Mouse (Mus musculus) liver, adult 2 months (tissue): ENCODE measurements around the gene Ccnyl1. TPM values are rescaled to one million over a fixed set of nuclear protein-coding genes. Genes with fewer than 3 reads are reported as not detected.

Source experiments
- DNase-seq: peaks from one replicate; pipeline ENCODE4 v3.0.0-alpha.2; 2011; ENCODE audit warnings: low read depth, low spot score; ENCODE audit errors: extremely low read depth
- H3K27ac ChIP-seq: fragments of 200-500 bp; replicated peaks from 2 replicates; pipeline ENCODE4 v1.5.1; 2012; ENCODE audit warnings: low read depth, mild to moderate bottlenecking, control low read depth, inconsistent platforms, low read length; ENCODE audit not compliant: insufficient read depth
- H3K27me3 ChIP-seq: fragments of 200-500 bp; 2 replicates; pipeline ENCODE4 v1.6.1; 2012; ENCODE audit warnings: mild to moderate bottlenecking, moderate library complexity, low read length, inconsistent platforms; ENCODE audit not compliant: control insufficient read depth, insufficient read depth
- H3K36me3 ChIP-seq: fragments of 200-500 bp; 2 replicates; pipeline ENCODE4 v1.6.1; 2012; ENCODE audit warnings: low read length, inconsistent platforms; ENCODE audit not compliant: control insufficient read depth, insufficient read depth
- H3K4me1 ChIP-seq: fragments of 200-500 bp; 2 replicates; pipeline ENCODE4 v1.6.1; 2011; ENCODE audit warnings: low read length; ENCODE audit not compliant: control insufficient read depth, insufficient read depth
- H3K4me3 ChIP-seq: fragments of 200-500 bp; 2 replicates; pipeline ENCODE4 v1.5.1; 2011; ENCODE audit warnings: low read depth, mild to moderate bottlenecking, control low read depth, low read length, moderate library complexity; ENCODE audit not compliant: insufficient read depth
- H3K79me2 ChIP-seq: fragments of 200-500 bp; 2 replicates; pipeline ENCODE4 v1.6.1; 2012; ENCODE audit warnings: inconsistent platforms, mild to moderate bottlenecking, low read length, moderate library complexity; ENCODE audit not compliant: control insufficient read depth, insufficient read depth
- H3K9ac ChIP-seq: fragments of 200-500 bp; 2 replicates; pipeline ENCODE4 v1.6.1; 2012; ENCODE audit warnings: low read depth, mild to moderate bottlenecking, control low read depth, inconsistent platforms, low read length
- CTCF ChIP-seq: fragments of 200-500 bp; IDR thresholded peaks from 2 replicates; pipeline ENCODE4 v1.5.1; 2011; ENCODE audit warnings: low read depth, low read length, control low read depth
- POLR2A ChIP-seq: fragments of 200-500 bp; IDR thresholded peaks from 2 replicates; pipeline ENCODE4 v1.6.1; 2011; ENCODE audit warnings: low read length, control low read depth; ENCODE audit not compliant: insufficient read depth; ENCODE audit errors: extremely low read depth
- WGBS: fragments of 180-500 bp; shearing (Covaris S2); methylation state at CpG from one replicate; pipeline ENCODE4 v1.1.7; 2018; 5-methylcytosine and 5-hydroxymethylcytosine counted together
- polyA plus RNA-seq: library from polyadenylated mRNA; depleted of rRNA; stranded (reverse); fragments of >200 nt; gene quantifications from 2 replicates; pipeline ENCODE4 v1.2.3, GENCODE M21; 2012
- total RNA-seq: library from RNA; depleted of rRNA; stranded (reverse); fragments of >200 nt; gene quantifications from 2 replicates; pipeline ENCODE4 v1.2.3, GENCODE M21; 2014

Gene Ccnyl1
- total and polyA plus RNA-seq, 2 experiments = 3.9 to 5.8 TPM

DNA sequence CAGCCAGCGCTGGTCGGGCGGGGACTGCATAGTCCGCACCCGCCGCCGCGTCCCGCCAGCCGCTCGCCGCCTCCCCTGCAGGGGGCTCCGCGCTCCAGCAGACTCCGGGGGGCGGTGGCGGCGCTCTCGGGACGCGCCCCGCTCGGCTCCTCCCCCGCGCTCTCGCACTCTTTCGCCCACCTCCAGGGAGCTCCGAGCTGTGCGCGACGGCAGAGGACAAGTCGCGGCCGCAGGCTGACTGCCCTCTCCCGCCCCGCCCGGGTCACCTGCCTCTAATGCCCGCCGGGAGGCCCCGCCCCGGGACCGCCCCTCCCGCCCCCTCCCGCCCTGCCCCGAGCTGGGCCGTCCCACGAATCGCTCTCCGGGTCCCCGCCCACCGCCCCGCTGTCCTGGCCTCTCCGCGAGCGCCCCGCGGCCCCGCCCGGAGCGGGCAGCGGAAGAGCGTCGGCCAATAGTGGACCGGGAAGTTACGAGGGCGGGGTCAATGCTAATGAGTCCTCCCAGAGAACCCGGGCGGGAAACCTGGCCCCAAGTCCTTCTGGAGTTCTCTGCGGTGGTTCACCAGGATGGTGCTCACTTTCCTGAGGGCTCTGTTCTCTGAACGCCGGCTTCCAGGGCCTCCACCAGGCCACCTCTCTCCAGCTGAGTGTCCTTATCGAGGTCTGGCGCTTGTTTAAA lies 47.4 kb downstream of the Ccnyl1 start, which contains the start of gene Fzd5:
Gene Fzd5, minus strand, starts transcription at position 250 of the 678 bp plus-strand sequence.
- peak; percentile 91 for DNase-seq
- TF ChIP-seq CTCF (peak; percentile 31; the same call in 1 of the 2 replicates), POLR2A (peak; percentile 98)
- Histone ChIP-seq H3K27me3 (no peaks in the 10 kb centered on the region), H3K27ac (peak within 1 kb of the TSS; percentile 86), H3K79me2 (peaks cover 15% of the 10 kb centered on the region), H3K9ac (peak within 1 kb of the TSS; percentile 98), H3K36me3 (no peaks in the 10 kb centered on the region), H3K4me3 (peak within 1 kb of the TSS; percentile 95), H3K4me1 (peaks cover 13% of the 10 kb centered on the region)
- 1% methylated on average over 72 of the region's 73 CpGs for WGBS

DNA sequence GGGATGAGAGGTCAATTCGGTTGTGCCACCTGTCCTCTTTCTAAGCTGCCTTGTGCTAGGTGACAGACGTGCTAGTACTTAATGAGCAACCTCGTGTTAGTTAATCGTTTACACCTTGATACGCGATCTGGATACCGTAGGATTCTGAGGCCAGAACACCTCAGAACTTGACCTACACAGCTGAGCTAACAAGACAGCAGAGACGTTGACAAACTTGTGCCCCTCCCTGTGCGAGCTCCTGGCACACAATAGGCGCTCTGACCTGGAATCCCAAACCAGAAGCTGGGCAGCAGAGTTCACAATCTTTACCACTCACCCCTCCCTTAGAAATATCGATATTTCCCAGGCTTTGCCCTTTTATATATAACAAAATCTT lies 47.9 kb downstream of the Ccnyl1 start:
- 0% methylated on average over 11 of the region's 11 CpGs for WGBS
- peak; percentile 97 for DNase-seq
- no peaks in the 10 kb centered on the region for H3K36me3 ChIP-seq
- H3K4me1 ChIP-seq = peaks cover 13% of the 10 kb centered on the region
- H3K27me3 ChIP-seq = no peaks in the 10 kb centered on the region
- peak overlapping the region; percentile 86 for H3K27ac ChIP-seq
- peak overlapping the region; percentile 16 for H3K4me3 ChIP-seq
- peaks cover 15% of the 10 kb centered on the region for H3K79me2 ChIP-seq
- no peak for TF ChIP-seq CTCF
- TF ChIP-seq POLR2A = no peak
- H3K9ac ChIP-seq = peak overlapping the region; percentile 57

DNA sequence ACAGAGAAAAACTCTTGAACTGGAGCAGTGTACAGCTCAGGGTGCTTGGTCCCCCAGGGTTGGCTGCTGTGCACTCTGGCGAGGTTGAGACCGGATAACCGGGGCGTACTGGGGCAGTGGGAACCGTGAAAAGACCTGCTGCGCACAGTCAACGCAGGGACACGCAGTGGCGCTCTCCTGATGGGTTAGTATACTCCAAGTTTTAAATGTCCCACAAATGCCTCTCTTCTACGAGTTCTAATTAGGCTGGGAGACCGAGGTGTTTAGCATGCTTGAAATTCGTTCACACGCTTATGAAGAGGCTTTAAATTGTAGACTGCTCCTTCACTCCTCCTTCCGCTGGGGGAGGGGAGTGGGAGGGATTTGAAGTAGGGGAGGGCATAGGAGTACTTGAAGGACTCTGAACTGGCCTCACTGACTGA lies 48.4 kb downstream of the Ccnyl1 start:
- H3K4me3 ChIP-seq = peak overlapping the region; percentile 46
- peaks cover 15% of the 10 kb centered on the region for H3K79me2 ChIP-seq
- no peak for TF ChIP-seq POLR2A
- TF ChIP-seq CTCF = peak; percentile 34
- peak overlapping the region; percentile 53 for H3K9ac ChIP-seq
- H3K36me3 ChIP-seq = no peaks in the 10 kb centered on the region
- peak overlapping the region; percentile 86 for H3K27ac ChIP-seq
- H3K27me3 ChIP-seq = no peaks in the 10 kb centered on the region
- peak; percentile 71 for DNase-seq
- WGBS = under 1% methylated on average over 14 of the region's 14 CpGs
- peaks cover 13% of the 10 kb centered on the region for H3K4me1 ChIP-seq

DNA sequence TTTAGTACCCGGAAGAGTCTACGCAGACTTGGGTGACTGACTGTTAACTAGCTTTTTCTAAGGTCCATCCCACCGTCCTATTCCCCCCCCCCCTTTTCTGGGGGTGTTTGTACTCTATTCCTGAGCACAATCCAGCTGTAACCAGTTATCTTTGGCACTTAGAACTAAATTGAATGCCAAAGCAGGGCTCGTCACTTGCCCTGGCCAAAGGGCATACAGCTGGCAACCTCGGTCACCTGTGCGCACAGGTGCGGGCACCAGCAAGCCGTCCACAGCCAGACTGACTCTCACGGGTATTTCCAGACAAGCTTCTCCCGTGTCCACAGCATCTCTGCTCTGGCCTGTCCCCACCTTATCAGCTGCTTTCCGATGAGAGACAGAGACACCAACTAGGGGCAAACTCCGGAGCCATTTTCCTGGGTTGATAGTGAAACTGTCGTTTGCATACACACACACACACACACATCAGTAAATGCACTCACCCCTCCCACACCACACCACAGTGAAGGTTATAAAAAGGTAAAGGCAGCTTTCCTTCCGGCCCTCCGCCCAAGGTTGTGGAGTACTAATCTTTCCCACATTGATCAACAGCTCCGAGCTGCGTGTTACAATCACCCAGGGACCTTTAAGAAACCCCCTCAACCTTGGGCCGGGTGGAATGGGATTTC lies 52.6 kb downstream of the Ccnyl1 start:
- Histone ChIP-seq H3K4me3 (peak overlapping the region; percentile 31), H3K79me2 (no peaks in the 10 kb centered on the region), H3K4me1 (peaks cover 6% of the 10 kb centered on the region; the same call in 1 of the 2 replicates), H3K36me3 (no peaks in the 10 kb centered on the region), H3K9ac (peak overlapping the region; percentile 49), H3K27ac (peak overlapping the region; percentile 46; the same call in 1 of the 2 replicates), H3K27me3 (no peaks in the 10 kb centered on the region)
- 31% methylated on average over 18 of the region's 18 CpGs for WGBS
- DNase-seq = peak; percentile 88
- TF ChIP-seq CTCF (no peak), POLR2A (no peak)

DNA sequence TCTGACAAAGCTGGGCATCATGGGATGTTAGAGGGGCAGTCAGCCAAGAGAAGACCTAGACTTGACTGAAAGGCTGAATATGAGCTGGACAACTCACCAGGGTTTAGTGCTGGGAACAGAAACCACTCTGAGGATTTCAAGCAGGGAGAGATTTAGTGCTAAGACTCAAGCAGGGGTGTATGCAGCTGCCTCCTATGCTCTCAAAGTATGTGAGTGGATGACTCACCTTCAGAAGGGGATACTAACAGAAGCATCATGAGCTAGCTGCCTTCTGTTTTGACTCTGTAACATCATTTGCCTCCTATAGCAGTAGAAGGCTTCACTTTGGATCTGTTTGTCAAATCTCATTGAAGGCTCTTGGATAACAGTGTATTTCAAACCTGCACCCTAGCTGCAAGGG lies 54.4 kb downstream of the Ccnyl1 start:
- Histone ChIP-seq H3K36me3 (no peaks in the 10 kb centered on the region), H3K79me2 (no peaks in the 10 kb centered on the region), H3K27ac (no peak overlapping the region), H3K9ac (no peak overlapping the region), H3K4me1 (peaks cover 1% of the 10 kb centered on the region; the same call in 1 of the 2 replicates), H3K4me3 (no peak overlapping the region), H3K27me3 (no peaks in the 10 kb centered on the region)
- DNase-seq = no peak
- TF ChIP-seq CTCF (no peak), POLR2A (no peak)
